Mouse (Mus musculus) lung, postnatal 14 days (tissue): ENCODE results near the gene Iqce.
A peak's percentile ranks its signal among the peaks of the same experiment; 100 is the strongest.

ENCODE experiments used
- DNase-seq: peaks from one replicate; pipeline ENCODE4 v3.0.0; 2021

Gene Iqce

GRCm38 (mm10) chr5:140661427-140661826 lies 40.8 kb downstream of the Iqce start:
- DNase-seq, result no peak

DNA sequence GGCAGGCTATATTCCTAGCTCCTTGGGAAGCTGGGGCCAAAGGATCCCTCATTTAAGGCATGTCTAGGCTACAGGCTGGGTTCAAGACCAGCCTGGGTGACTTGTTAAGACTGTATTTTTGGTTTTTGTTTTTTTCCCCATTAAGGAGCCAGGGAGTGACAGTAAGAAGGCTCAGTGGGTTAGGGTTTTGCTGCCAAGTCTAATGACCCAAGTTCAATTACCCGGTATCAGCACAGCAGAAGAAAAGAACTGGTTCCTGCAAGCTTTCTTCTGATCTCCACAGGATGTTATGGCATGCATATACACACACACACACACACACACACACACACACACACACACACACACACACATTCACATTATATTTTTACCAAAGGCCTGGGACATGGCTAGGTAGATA lies 41.8 kb downstream of the Iqce start:
- no peak for DNase-seq

- no peak for DNase-seq
These were observed 42.4 kb downstream of the Iqce start for GRCm38 (mm10) chr5:140659607-140660272.

DNA sequence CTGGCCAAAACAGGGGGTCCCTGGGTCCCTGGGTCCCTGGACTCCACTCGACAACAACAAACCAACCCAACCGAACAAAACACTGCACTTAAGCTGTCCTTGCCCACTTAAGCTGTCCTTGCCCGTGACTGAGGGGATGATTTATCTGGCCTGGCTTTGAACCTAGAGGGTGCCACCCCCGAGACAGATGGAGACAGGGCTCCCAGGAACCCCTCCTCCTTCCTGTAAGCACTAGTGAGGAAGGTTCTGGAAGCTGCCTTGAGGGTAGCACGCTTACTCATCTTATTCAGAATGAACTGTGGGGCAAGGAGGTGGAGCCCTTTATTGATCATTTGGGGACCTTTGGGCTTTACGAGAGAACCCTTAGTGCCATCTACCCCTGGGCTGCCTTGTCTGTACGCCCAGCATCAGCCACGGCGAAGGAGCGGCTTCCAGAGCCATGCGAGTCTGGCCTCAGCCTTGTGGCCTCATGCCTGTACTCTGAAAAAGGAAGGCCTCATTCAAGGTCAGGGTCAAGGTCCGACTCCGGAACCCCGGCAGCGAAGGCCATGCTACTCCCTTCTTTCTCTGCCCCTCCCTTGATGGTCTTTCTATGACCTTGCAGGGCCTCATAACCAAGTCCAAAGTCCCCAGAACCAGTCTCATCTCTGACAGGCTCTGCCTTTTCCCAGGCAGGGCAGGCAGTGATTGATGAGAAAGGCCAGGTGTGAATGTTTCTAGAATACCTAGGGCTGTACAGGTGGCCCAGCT lies 47.9 kb downstream of the Iqce start:
- no peak for DNase-seq

- peak; percentile 44 for DNase-seq
These were observed 49.6 kb downstream of the Iqce start for GRCm38 (mm10) chr5:140652587-140652986.

DNA sequence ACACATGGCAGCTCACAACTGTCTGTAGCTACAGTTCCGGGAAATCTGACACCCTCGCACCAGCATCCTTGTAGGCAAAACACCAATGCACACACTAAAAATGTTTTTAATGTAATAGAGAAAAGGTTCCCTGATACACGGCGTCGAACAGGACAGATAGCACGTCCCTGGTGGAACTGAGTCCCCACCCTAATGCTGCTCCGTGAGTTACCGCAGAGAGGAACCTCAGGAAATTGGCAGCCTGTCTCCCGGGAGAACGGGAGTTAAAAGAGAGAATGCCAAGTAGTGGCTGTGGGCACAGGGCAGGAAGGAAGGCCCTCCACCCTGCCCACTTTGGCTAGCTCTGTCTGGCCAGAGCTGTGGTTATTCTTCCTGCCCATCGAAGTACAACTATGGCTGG lies 50.9 kb downstream of the Iqce start:
- no peak for DNase-seq

GRCm38 (mm10) chr5:140649881-140650414 lies 52.2 kb downstream of the Iqce start:
- no peak for DNase-seq

- DNase-seq, result peak; percentile 99
These were observed 53.0 kb downstream of the Iqce start for GRCm38 (mm10) chr5:140649101-140649667.

GRCm38 (mm10) chr5:140648519-140649100 lies 53.6 kb downstream of the Iqce start, which contains the start of gene Ttyh3:
Ttyh3 (minus strand) TSS chr5:140649031.
- DNase-seq, result peak; percentile 12

GRCm38 (mm10) chr5:140647821-140648518 lies 54.2 kb downstream of the Iqce start:
- DNase-seq, result peak; percentile 64

- DNase-seq, result no peak
These were observed 55.0 kb downstream of the Iqce start for GRCm38 (mm10) chr5:140647031-140647760.

GRCm38 (mm10) chr5:140646171-140646570 lies 56.0 kb downstream of the Iqce start:
- DNase-seq, result no peak

DNA sequence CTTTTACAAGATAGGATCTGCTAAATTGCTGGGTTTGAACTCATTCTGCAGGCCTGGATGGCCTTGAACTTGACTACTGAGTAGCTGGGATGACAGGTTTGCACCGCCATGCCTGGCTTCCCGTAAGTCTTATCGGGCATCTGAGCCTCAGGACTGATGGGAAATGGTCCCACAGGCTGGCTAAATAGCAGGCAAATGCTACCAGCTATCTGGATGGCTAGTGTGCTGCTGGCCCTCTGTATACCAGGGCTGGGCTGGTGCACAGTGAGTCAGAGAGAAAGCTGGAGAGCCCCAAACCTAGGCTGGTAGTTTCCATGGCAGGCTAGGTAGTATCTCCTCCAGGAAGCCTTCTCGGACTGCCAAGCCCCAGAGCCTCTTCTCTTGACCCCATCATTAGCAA lies 56.7 kb downstream of the Iqce start:
- DNase-seq, result no peak

GRCm38 (mm10) chr5:140644702-140645201 lies 57.4 kb downstream of the Iqce start:
- DNase-seq, result peak; percentile 68

- peak; percentile 47 for DNase-seq
These were observed 57.9 kb downstream of the Iqce start for GRCm38 (mm10) chr5:140644263-140644662.

DNA sequence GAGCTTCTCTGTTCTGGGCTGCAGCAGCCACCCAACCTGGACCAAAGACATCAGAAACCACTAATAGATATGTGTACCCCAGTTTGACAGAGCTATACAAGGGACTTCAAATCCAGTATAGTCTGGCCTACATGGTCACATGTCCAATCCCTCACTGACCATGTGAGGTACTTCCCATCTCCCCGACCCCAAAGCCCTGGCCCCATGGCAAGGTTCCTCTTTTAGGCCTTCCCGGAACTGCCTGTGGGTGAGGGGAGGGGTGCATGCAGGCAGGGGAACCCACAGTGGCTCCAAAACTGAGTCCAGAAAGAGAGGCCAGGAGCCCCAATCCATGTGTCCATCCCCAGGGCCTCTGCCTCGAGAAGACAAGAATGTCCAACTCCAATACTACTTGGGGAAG lies 60.1 kb downstream of the Iqce start:
- peak; percentile 37 for DNase-seq

DNA sequence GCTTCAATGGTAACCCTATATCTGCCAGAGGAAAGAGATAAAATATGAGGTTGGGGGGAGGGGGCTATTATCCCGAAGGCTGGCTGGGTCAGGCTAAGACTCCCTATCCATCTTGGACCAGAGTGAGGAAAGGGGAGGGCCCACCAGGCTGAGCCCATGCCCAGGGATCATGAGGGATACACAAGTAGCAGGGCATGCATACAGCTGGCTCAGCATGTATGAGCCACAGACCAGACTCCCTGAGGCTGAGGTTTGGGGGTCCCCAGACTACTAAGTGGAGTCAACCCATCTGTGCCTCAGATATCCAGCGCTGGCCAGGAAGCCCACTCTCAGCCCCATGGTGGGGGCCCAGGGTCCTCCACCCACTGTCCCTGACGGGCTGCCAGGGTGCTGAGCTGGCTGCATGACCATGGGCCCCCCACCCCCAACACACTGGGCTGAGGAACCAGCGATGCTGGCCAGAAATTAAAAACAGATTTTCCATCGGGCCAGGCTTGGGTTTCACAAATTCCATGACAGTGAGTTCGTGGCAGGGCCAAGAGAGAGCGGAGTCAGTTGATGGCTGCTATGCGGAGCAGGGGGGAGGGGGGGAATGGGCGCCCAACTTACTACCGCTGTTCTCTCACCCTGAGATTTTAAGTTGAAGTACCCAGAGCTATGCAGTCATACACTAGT lies 60.8 kb downstream of the Iqce start:
- DNase-seq, result peak; percentile 36

GRCm38 (mm10) chr5:140640812-140641211 lies 61.4 kb downstream of the Iqce start:
- no peak for DNase-seq

- peak; percentile 50 for DNase-seq
These were observed 62.3 kb downstream of the Iqce start for GRCm38 (mm10) chr5:140639871-140640270.

DNA sequence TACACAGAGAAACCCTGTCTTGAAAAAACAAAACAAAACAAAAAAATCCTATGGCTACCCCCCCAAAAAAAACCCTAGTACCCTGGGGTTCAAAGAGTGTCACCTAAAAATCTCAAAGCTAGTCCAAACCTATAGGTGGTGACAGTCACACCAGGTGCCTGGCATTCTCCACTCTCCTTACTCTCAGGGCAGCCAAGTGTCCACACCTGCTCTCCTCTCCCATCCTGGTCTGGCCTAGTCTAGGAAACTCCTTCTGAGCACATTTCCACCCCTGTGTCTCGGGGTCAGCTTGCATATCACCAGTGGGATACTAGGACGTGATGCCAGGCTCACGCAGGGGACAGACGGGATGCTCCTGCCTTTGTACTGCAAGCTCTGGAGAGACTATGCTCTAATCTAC lies 62.9 kb downstream of the Iqce start:
- no peak for DNase-seq

- no peak for DNase-seq
These were observed 63.7 kb downstream of the Iqce start for GRCm38 (mm10) chr5:140638484-140638883.
